Mouse (Mus musculus) spleen, adult 2 months (tissue): ENCODE measurements around the gene Cnga1.

ENCODE experiments used
- CTCF ChIP-seq: fragments of 200-500 bp; IDR thresholded peaks from 2 replicates; pipeline ENCODE4 v1.5.1; 2011; ENCODE audit warnings: mild to moderate bottlenecking, inconsistent platforms; ENCODE audit not compliant: insufficient read depth, insufficient read length, insufficient replicate concordance; ENCODE audit errors: extremely low read depth
- POLR2A ChIP-seq: fragments of 200-500 bp; IDR thresholded peaks from 2 replicates; pipeline ENCODE4 v1.6.1; 2011; ENCODE audit warnings: low read depth, low read length, inconsistent platforms

- TF ChIP-seq POLR2A (no peak), CTCF (no peak)
Observed at GRCm38 (mm10) chr5:72587192-72587681, 56.8 kb downstream of the Cnga1 start, which contains the start of gene Gm5868.
